Mouse (Mus musculus) brain, embryonic 18.5 days (tissue): ENCODE data around the gene F2rl3.

ENCODE experiments used
- DNase-seq: peaks from one replicate; pipeline ENCODE4 v3.0.0-alpha.2; 2012; ENCODE audit warnings: low read depth, low spot score

F2rl3 gene

DNA sequence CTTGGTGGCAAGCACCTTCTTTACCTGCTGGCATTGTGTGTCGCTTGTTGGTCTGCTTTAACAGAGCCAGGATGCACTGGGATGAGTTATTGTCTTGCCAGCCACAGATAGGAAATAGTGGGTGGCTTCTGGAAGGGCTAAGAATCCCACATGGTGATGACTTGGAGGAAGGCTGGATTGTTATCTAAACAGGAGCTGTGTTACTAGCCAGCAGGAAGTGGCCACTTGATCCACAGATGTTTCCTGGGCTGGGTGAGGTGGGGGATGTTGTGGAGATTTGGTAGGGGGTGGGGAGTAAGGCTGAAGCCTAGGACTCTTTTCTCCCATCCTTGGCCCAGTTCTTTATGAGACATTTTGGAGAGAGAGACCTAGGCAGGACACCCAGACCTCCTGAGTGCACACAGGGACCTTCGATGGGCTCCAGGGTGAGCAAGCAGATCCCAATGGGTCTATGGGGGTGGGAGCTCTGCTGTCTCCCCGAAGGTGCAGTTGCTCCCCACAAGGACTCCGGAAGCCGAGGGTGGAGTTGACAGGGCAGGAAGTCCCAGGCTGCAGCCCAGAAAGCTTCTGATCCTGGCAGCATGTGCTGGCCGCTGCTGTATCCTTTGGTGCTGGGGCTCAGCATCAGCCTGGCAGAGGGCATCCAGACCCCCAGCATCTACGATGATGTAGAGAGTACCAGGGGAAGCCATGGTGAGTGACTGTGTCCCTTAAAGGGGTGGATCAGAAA is at the start of gene F2rl3:
Gene F2rl3 (plus strand): TSS at position 559 of the 730 bp plus-strand sequence.
- DNase-seq: no peak

DNA sequence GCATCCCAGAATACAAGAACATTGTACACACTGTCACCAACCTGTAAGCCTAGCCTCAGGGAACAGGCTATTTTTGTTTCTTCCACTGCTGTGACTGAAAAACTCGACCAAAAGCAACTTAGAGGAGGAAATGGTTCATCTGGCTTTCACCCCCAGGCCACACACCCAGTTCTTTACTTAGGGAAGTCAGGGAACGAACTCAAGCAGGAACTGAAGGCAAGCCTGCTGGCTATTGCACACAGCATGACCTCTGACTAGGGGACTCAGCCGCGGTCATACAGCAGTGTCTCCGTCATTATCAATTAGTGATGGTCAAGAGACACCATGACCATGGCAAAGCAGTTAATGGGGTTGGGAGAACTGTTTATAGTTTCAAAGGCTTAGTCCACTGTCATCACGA is 49.1 kb upstream of the F2rl3 start:
- DNase-seq: no peak

DNA sequence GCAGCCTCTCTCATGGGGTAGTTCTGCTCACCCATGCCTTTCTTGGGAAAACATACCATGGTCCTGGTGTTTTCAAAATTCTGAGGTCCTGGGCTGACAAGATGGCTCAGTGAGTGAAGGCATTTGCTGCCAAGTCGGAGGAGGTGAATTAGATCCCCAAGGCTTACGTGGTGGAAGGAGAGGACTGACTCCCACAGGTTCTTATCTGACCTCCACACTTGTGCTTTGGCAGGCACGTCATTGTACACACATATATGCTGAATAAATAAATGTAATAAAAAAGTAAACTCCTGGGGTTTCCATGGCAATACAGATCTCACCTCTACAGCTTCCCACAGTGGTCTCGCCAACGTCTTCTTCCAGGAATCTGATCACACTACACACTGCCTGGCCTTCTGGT is 45.1 kb upstream of the F2rl3 start:
- DNase-seq: no peak

DNA sequence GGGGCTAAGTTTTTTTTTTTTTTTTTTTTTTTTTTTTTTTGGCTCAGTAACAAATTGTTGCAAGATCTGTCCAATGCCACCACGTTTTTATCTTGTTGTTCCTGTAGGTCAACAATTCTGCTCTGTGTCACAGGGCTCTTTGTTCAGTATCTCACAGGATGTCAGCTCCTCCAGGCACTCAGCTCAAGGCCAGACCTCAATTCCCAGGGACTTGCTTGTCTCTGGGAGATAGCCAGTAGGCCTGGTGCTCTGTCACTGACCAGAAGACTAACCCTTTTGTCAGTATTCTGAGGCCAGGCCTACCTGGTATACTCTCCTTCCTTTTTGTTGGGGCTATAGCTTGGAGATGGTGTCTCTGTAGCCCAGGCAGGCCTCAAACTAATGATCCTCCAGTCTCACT is 41.1 kb upstream of the F2rl3 start:
- DNase-seq: no peak

DNA sequence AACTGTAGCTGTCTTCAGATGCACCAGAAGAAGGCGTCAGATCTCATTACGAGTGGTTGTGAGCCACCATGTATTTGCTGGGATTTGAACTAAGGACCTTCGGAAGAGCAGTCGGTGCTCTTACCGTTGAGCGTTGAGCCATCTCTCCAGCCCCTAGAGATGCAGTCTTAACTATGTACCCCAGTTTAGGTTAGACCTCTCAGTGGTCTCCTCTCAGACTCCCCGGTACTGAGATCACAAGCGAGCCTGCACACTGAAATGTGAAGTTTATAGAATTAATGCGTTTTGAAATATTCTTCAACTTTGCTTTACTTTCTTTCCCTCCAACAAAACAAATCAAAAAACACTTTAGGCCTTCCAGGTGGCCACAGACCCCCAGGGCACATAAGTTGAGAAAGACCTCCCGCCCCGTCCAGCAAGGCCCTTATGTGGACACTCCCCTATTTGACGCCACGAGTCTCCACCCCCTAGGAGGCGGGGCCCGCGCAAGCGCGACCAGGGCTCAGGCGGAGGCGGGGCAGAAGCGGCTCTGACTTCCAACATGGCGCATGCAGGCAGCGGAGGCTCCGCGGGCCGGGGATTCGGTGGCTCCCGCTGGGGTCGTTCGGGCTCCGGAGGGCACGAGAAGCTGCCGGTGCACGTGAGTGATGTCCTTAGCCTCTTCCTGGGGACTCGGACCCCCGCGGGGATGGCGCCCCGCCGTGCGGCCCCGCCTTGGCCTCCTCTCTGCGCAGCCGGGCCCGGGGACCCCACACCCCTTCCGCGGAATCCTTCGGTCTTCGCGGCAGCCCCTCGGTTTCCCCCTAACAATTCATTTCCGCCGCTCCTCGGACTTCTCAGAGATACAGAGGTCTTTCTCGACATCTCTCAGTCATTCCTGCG is 38.7 kb upstream of the F2rl3 start, which contains the start of gene Sin3b:
Gene Sin3b (plus strand): TSS at position 517 of the 882 bp plus-strand sequence.
- DNase-seq: peak; percentile 71

DNA sequence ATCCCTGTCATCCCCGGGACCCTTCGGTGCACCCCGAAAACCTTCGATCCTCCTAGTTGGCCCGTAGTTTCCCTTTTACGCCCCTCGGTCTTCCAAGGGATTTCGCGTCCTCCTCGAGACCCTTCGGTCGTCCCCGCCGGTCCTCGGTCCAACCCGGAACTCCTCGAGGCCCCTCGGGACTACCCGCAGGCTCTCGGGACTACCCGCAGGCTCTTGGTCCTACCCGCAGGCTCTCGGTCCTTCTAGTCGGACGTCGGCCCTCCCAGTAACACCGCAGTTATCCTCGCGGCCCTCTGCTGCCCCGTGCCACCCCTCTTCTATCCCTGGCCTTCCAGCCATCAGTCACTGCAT is 38.1 kb upstream of the F2rl3 start:
- no peak for DNase-seq

DNA sequence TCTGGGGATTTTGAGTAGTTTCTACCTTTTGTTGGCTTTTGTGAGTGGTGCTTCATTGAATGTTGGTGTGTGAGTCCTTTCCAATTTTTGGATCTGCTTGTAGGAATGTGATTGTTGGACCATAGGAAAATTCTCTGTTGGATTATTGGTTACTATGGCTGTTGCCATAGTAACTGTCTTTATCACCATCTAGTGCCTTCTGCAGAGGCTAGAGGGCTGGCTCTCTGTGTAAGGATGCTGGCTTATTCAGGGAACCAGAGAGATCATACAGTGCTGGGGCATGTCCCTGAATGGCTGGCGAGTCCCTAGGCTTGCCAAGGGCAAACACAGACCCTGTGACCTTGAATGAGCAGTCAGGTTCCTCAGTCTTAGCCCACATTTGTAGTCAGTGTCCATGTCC is 33.0 kb upstream of the F2rl3 start:
- DNase-seq: no peak

DNA sequence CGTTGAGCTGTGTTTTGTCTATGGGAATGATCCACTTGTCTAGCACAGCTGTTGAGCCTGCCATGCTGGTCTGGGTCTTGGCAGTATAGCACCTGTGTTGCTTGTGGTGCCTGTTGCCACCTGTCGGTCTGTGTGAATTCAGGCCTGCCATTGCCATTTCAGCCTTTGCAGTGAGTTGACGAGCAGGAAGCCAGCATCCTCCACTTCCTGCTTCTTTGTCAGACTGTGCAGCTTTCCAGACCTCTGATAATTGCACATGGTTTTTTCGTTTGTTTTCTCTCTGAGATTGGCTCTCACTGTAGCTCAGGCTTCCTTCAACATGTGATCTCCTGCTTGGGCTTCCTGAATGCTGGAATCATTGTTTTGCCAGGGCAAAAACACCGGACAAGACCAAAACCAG is 26.7 kb upstream of the F2rl3 start:
- DNase-seq: no peak

DNA sequence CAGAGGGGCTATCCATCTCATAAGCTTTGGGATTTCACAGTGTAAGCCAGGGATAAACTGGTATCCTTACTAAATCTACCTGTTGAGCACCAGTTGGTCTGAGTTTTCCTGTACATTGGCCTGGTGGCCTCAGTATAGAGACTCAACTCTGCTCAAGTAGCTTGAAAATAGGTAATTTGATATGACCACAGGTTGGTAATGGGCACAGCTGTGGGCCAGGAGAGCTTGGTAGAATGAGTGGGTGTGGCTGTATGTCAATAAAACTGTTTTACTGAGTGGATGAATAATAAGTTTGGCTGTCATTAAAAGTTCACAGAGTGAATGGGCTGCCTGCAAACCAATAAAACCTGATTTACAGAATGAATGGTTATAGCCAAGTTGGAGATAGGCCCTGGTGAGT is 24.8 kb upstream of the F2rl3 start:
- DNase-seq: no peak

DNA sequence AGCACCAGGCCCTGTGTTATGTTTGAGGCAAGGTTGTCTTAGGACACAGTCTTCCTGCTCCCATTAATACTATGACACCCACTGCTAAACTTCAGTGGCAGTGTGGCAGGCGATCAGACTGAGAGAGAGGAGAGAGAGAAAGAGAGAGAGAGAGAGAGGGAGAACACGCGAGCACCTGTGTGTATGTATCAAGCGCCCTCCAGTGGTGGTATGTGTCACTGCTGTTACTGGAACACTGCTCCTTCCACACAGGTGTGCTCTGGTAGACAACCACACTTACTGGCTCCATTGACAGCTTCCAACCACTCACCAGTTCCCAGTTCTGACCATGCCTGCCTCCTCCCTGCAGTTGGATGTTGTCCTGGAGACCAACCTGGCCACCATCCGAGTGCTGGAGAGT is 15.6 kb upstream of the F2rl3 start:
- DNase-seq: no peak

DNA sequence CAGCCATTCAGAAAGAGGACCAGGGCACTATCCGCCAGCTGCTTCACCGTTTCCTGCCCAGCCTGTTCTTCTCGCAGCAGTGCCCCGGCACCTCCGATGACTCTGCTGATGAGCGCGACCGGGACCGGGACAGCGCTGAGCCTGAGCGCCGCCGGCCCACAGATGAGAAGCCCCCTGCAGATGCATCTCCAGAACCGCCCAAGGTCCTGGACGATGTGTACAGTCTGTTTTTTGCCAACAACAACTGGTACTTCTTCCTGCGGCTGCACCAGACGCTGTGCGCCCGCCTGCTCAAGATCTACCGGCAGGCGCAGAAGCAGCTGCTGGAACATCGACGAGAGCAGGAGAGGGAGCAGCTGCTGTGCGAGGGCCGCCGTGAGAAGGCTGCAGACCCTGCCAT is 11.8 kb upstream of the F2rl3 start:
- DNase-seq: no peak

DNA sequence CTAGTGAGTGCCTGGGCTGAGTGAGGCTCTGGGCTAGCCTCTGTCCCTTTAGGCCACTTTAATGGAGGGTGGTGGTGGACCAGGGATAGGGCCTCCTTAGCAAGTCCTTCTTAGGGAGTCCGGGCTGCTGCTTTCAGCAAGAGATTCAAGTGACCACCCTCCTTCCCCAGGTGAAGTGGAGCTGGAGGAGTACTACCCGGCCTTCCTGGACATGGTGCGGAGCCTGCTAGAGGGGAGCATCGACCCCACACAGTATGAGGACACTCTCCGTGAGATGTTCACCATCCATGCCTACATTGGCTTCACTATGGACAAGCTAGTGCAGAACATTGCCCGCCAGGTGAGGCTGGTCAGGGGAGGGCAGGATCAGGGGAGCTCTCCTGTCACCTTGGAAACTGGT is 11.4 kb upstream of the F2rl3 start:
- no peak for DNase-seq

DNA sequence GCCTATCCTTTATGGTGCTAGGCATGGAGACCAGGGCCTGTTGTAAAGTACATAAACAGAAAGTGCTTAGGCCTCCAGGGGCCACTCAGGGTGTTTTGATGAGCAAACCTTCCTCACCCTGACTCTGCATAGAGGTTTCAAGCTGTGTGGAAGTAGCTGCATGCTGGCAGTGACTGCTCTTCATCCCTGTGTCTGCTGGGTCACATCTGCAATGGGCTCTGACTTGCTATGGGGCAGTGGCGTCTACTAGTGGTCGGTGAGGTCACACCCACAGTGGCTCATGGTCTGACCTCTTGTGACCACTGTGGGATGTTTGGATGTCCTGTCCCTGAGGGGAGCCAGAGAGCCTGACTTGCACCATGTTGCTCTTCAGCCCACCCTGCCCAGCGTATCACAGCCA is 10.6 kb upstream of the F2rl3 start:
- DNase-seq: no peak

DNA sequence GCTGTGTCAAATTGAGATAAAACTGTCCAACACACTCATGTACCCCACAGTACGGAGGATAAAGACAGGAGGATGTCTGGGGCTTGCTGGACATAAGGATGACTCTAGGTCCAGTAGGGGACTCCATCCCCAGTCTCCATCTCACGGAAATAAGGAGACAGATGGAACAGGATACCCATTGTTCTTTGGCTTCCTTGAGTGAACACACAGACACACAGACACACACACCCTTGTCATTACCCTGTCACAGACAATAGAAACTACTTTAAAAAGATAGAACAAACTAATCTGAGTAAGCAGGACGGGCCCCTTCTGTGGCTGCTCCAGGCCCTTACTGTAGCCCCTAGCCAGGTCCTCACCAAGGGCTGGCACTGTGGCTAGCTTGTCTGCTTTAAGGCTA is 9.4 kb upstream of the F2rl3 start:
- DNase-seq: no peak

DNA sequence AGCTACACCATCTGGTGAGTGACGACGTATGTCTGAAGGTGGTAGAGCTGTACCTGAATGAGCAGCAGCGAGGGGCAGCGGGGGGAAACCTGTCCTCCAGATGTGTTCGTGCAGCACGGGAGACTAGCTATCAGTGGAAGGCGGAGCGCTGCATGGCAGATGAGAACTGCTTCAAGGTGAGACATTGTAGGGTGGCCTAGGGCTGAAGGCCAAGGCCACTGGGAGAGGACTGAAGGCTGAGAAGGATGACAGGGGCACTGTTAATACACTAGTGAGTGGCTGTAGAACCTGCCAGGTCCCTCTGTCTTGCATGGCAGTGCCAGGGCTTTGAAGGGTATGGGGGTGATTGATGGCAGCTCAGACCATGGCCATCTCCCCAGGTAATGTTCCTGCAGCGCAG is 8.5 kb upstream of the F2rl3 start:
- no peak for DNase-seq

DNA sequence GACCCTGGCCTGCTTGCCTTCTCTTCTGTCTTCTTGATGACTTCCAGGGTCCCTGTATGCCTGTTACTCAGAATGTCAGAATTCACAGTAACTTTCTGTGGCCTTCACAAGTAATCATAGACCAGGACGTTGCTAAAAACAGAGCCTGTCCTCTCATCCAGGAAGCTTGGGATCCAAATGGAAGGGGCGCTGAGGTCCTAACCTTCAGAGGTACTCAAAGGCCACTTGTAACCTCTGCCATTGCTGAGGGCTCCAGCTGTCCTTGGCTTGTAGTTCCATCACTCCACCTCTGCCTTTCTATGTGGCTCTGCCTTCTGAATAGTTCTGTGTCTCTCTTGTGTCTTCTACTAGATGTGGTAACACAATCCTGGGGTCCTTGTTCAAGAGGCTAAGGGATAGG is 7.9 kb upstream of the F2rl3 start:
- no peak for DNase-seq

DNA sequence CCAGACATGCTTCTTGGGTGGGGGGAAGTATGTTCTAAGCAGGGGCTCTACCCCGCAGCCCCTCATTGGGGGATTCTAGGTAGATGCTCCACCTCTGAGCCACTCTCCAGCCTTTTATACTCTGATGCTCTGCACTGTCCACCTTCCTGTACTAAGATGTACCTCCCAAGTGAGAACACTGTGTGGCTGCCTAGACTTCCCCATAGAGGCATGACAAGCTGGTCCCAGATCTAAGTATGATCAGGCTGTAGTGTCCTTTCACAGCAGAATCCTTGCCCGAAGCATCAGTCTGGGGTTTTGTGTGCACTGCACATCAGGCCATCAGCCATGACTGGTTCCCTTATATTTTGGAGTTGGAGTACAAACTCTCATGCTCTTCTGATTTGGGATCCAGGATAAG is 5.6 kb upstream of the F2rl3 start:
- DNase-seq: no peak

DNA sequence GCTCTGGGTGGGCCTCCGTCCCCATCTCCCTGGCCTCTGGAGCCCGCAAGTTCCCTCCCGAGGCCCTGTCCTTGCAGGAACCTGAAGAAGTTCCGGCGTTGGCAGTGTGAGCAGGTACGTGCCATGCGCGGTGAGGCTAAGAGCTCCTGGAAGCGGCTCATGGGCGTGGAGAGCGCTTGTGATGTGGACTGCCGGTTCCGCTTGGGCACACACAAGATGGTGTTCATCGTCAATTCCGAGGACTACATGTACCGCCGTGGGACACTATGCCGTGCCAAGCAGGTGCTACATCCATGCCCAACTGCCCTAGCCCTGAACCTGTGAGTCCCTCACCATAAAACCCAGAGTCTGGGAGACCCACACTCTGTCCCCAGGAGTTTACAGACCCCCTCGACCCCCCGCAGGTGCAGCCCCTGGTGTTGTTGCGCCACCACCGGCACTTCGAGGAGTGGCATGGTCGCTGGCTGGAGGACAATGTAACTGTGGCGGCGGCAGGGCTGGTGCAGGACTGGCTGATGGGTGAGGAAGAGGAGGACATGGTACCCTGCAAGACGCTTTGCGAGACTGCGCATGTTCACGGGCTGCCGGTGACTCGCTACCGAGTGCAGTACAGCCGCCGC is 4.8 kb upstream of the F2rl3 start:
- DNase-seq: no peak

DNA sequence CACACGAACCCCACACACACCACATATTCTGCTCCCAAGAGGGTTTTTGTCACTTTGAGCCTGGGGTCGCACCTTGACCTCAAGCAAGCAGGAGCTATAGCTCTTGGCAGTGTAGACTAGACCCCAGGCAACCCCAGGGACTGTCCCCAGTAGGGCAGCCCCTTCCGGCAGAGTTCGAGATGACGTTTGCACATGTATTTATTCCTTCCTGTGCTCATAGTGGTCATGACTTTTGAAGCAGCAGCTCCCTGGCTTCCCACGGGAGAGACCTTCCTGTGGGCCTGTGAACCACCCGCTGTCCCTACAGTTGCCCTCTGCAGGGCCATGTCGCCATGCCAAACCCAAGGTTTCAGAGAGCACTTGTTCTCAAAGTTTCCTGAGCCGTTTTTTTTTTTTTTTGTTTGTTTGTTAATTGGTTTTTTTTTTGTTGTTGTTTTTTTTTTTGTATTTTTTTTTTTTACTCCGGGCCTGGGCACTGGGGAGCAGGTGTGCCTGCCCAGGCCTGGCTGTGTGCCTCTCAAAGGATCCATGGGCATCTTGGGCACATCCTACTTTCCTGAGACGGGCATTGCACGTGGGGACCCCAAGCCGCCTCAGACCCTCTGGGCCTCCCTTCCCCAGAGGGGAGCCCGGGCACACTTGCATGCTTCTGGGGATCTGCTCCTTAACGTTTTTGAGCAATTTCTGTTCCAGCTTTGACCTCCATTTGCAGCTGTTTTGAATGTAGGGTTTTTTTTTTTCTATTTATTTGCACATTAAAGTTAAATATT is 4.1 kb upstream of the F2rl3 start:
- DNase-seq: no peak

DNA sequence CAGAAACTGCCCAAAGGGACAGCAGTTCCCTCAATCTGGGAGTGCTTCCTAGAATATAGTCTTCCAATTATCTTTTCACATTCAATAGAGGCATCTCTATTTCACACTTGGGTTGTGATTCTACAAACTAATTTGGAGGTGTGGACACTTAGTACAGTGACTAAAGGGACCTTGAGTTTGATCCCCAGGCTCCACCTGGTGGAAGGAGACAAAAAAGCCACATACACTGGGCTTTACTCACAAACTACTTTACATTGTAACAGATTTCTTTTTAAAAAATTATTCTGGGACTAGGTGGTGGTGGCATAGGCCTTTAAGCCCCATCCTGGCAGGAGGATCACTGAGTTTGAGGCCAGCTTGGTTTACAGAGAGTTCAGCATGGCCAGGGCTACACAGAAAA is 3.4 kb upstream of the F2rl3 start:
- DNase-seq: no peak

DNA sequence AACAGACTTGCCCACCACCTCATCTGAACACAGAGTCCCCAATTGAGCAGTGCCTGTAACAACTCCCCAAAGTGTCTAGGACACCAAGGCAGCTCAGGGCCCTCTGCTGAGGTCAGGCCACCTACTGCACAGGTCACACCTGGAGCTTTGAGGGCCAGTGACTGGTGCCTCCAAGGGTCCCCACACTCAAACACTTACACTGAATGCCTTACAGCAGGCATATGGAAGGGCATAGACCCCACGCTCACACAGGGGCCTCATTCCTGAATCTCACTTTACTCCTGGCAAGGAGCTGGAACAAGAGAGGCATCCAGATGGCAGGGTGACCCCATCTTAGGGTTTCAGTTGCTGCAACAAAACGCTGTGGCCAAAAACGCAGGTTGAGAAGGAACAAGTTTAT is 1.5 kb upstream of the F2rl3 start:
- DNase-seq: no peak

DNA sequence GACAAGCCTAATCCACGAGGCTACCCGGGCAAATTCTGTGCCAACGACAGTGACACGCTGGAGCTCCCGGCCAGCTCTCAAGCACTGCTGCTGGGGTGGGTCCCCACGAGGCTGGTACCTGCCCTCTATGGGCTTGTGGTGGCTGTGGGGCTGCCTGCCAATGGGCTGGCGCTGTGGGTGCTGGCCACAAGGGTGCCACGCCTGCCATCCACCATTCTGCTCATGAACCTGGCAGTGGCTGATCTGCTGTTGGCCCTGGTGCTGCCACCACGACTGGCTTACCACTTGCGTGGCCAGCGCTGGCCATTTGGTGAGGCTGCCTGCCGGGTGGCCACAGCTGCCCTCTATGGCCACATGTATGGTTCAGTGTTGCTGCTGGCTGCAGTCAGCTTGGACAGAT is 626 bp downstream of the F2rl3 start:
- DNase-seq: no peak
